Mouse (Mus musculus): ENCODE measurements around the gene Gm1123. TPM values are rescaled to one million over a fixed set of nuclear protein-coding genes. Genes with fewer than 3 reads are reported as not detected.

Gm1123 gene
- not detected in 2 replicates for polyA plus RNA-seq (2012; ENCODE audit: insufficient read depth, insufficient read length, low replicate concordance, missing spikeins)

DNA sequence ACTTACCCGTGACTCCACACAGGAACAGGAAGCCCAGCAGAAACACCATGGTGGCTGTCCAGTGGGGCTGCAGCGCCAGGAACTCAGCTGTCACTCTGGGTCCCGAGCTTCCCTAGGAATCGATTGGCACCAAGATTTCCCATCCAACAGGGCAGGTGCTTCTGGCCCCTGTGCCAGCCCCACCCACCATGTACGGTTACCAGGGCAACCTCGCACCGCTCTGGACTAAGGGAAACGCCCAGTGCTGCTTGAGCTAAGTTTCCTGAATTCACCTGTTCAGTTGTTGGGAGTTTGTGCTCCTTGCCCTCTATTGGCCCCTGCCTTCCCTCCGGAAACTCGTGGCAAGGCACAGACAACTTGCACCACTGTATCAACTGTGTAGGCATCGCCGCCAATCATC is at the start of gene Gm1123:
TSS of gene Gm1123 (minus strand) at position 141 of the 400 bp plus-strand sequence.
- Histone ChIP-seq H3K4me1 (ENCODE audit: control insufficient read depth, insufficient read depth, low read length) (peaks cover 7% of the 10 kb centered on the region; the same call in 1 of the 2 replicates), H3K27ac (ENCODE audit: insufficient read depth, low read depth, low read length) (no peak within 1 kb of the TSS), H3K4me3 (ENCODE audit: insufficient read depth, low read depth, low read length) (no peak within 1 kb of the TSS)
- no peak for TF ChIP-seq POLR2A (IDR thresholded peaks at IDR 0.05; ENCODE audit: insufficient read depth, low read depth, low read length)
- no peak for TF ChIP-seq CTCF (IDR thresholded peaks at IDR 0.05; ENCODE audit: insufficient read depth, low read depth, low read length)
- 87% methylated on average over 12 of the region's 12 CpGs for WGBS

DNA sequence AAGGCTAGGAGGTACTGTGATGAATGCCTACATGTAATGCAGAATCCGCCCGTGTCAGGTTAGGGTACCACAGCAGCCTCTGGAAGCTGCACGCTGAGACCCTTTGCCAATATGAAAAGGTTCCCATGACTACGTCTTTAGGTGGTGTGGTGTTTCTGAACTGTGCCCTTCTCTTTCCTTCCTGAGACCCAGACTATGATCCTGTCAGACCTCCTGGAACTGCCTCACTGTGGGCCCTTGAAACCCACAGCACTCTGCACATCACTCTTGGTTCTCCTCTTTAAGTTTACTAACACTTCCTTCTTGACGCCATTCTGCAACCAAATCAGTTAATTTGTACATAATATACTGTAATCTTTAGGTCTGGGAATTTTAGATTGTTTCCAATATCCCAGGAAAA is 46.2 kb upstream of the Gm1123 start:
- no peak overlapping the region for H3K27ac ChIP-seq (ENCODE audit: insufficient read depth, low read depth, low read length)
- H3K4me3 ChIP-seq (ENCODE audit: insufficient read depth, low read depth, low read length): no peak overlapping the region
- no peaks in the 10 kb centered on the region for H3K4me1 ChIP-seq (ENCODE audit: control insufficient read depth, insufficient read depth, low read length)
- WGBS: 94% methylated on average over 5 of the region's 5 CpGs
- TF ChIP-seq POLR2A (IDR thresholded peaks at IDR 0.05; ENCODE audit: insufficient read depth, low read depth, low read length): no peak
- TF ChIP-seq CTCF (IDR thresholded peaks at IDR 0.05; ENCODE audit: insufficient read depth, low read depth, low read length): no peak

DNA sequence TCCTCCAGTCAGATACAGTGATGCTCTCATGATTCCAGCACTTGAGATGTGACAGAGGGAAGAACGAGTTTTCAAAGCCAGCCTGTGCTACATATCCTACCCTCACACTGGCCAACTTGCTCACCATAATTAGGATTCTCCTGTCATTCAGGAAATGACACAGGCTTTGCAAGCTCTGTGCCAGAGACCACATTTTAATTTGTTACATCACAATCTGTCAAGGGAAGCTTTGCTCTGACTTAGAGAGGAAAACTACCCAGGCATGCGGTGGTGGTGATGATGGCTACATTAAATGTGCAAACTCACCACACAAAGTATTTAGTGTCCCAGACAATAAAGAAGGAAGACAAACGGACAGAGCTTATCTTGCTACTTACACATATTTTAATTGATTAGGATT is 45.8 kb upstream of the Gm1123 start:
- H3K27ac ChIP-seq (ENCODE audit: insufficient read depth, low read depth, low read length): no peak overlapping the region
- TF ChIP-seq CTCF (IDR thresholded peaks at IDR 0.05; ENCODE audit: insufficient read depth, low read depth, low read length): no peak
- TF ChIP-seq POLR2A (IDR thresholded peaks at IDR 0.05; ENCODE audit: insufficient read depth, low read depth, low read length): no peak
- no peak overlapping the region for H3K4me3 ChIP-seq (ENCODE audit: insufficient read depth, low read depth, low read length)
- no peaks in the 10 kb centered on the region for H3K4me1 ChIP-seq (ENCODE audit: control insufficient read depth, insufficient read depth, low read length)
- 89% methylated on average over 3 of the region's 3 CpGs for WGBS

DNA sequence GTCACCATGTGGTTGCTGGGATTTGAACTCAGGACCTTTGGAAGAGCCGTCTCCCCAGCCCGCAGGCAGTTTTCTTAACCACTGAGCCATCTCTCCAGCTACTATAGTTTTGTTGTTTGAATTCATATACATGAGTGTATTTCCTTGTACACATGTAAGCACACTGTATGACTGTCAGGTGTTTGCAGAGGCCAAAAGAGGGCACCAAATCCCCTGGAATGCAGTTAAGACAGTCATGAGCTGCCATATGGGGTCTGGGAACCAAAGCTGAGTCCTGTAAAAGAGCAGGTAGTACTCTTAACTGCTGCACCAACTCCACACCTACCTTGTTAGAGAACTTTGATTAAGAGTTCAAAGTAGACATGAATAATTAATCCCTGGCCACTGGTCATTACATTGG is 45.1 kb upstream of the Gm1123 start:
- Histone ChIP-seq H3K4me3 (ENCODE audit: insufficient read depth, low read depth, low read length) (no peak overlapping the region), H3K4me1 (ENCODE audit: control insufficient read depth, insufficient read depth, low read length) (no peaks in the 10 kb centered on the region), H3K27ac (ENCODE audit: insufficient read depth, low read depth, low read length) (no peak overlapping the region)
- WGBS: 100% methylated on average over 2 of the region's 2 CpGs
- TF ChIP-seq POLR2A (IDR thresholded peaks at IDR 0.05; ENCODE audit: insufficient read depth, low read depth, low read length) (no peak), CTCF (IDR thresholded peaks at IDR 0.05; ENCODE audit: insufficient read depth, low read depth, low read length) (no peak)

DNA sequence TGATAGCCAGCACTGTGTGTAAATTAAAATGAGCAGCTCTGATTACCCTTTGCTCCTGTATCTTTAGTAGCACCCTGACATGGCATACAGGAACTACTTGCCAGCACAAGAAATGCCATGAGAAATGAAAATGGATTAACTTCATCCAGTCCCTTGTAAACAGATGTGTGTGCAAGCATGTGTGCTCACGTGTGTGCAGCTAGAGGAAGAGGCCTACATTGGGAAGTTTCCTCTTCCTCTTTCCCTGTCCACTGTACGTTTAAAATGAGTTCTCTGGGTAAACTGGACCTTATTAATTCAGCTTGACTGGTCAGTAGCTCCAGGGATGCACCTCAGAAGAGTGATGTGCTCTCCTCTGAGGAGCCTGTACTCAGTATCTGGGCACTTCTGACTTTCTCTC is 38.9 kb upstream of the Gm1123 start:
- no peak overlapping the region for H3K4me3 ChIP-seq (ENCODE audit: insufficient read depth, low read depth, low read length)

DNA sequence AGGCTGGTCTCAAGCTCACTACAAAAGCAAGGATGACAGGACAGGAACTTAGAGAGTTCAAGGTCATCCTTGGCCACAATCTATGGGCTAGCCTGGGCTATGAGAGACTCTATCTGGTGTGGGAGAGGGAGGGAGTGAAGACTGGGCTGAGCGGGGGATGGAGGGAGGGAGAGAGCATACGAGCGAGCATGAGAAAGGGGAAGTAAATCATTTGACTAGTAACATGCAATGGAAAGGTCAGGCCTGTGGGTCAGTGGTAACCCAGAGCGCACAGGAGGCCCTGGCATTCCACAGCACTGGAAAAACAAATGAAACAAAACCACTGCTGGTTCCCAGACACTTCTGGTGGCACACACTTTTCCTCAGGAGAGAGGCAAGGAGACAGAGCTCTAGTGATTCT is 37.0 kb upstream of the Gm1123 start:
- Histone ChIP-seq H3K27ac (ENCODE audit: insufficient read depth, low read depth, low read length) (no peak overlapping the region), H3K4me1 (ENCODE audit: control insufficient read depth, insufficient read depth, low read length) (no peaks in the 10 kb centered on the region), H3K4me3 (ENCODE audit: insufficient read depth, low read depth, low read length) (no peak overlapping the region)
- no peak for TF ChIP-seq CTCF (IDR thresholded peaks at IDR 0.05; ENCODE audit: insufficient read depth, low read depth, low read length)
- no peak for TF ChIP-seq POLR2A (IDR thresholded peaks at IDR 0.05; ENCODE audit: insufficient read depth, low read depth, low read length)
- 96% methylated on average over 4 of the region's 4 CpGs for WGBS

More for the DNA sequence above, 38.9 kb upstream of the Gm1123 start:
- 72% methylated on average over 2 of the region's 2 CpGs for WGBS
- Histone ChIP-seq H3K27ac (ENCODE audit: insufficient read depth, low read depth, low read length) (no peak overlapping the region), H3K4me1 (ENCODE audit: control insufficient read depth, insufficient read depth, low read length) (no peaks in the 10 kb centered on the region)
- no peak for TF ChIP-seq POLR2A (IDR thresholded peaks at IDR 0.05; ENCODE audit: insufficient read depth, low read depth, low read length)

DNA sequence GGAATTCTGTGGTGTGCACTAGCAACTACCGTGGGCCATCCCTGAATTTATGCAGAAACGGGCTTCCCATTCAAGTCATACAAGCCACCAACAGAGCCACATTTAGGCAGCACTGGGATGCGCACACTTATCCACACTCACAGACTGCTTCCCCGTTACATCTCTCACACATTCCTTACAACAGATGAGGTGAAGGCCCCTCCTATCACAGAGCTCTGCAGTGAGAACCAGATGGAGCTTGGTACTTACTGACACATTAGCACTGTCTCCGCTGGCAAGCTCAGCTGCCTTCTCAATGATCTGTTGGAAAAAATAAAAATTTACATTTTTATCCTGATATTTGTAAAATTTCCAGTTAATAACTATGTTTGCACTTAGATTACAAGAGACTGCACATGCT is 29.8 kb upstream of the Gm1123 start:
- Histone ChIP-seq H3K4me3 (ENCODE audit: insufficient read depth, low read depth, low read length) (no peak overlapping the region), H3K4me1 (ENCODE audit: control insufficient read depth, insufficient read depth, low read length) (no peaks in the 10 kb centered on the region), H3K27ac (ENCODE audit: insufficient read depth, low read depth, low read length) (no peak overlapping the region)
- TF ChIP-seq POLR2A (IDR thresholded peaks at IDR 0.05; ENCODE audit: insufficient read depth, low read depth, low read length): no peak
- TF ChIP-seq CTCF (IDR thresholded peaks at IDR 0.05; ENCODE audit: insufficient read depth, low read depth, low read length): no peak
- WGBS: 71% methylated on average over 5 of the region's 5 CpGs

DNA sequence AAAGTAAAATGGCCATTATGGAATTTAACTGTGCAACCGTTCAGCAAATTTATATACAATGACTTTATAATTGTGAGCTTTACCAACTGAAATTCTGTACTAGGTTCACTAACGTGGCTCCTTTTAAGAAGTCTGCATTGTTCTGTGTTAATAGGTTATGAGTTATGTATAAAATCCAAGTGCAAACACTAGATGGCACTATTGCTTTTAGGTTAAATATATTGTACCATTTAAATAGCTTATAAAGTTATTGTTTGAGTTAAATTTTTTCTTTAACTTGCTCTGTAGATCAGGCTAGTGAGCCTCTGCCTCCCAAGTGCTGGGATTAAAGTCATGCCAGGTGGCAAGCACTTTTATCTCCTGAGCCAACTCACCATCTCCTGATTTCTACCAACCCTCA is 28.7 kb upstream of the Gm1123 start:
- WGBS: 32% methylated on average over 2 of the region's 2 CpGs
- TF ChIP-seq POLR2A (IDR thresholded peaks at IDR 0.05; ENCODE audit: insufficient read depth, low read depth, low read length): no peak
- Histone ChIP-seq H3K4me3 (ENCODE audit: insufficient read depth, low read depth, low read length) (no peak overlapping the region), H3K27ac (ENCODE audit: insufficient read depth, low read depth, low read length) (no peak overlapping the region), H3K4me1 (ENCODE audit: control insufficient read depth, insufficient read depth, low read length) (no peaks in the 10 kb centered on the region)

DNA sequence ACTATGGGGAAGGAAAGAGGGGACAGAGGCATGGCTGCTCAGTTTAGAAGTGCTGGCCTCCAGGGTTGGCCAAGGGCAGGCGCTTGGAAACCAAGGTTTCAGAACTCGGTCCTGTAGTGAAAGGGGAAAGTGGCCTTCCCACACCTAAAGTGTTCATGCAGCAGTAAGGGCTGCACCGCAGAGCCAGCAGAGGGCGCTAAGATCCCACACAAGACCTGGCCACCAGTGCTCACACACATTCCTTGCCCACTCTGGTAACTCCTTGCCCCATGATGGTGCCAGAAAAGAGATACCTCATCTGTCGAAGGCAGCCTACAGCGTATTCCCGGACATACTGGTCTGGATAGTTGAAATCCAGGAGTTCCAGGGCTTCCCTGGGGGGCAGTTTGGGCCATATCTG is 27.0 kb upstream of the Gm1123 start:
- whole genome bisulfite sequencing: 36% methylated on average over 7 of the region's 7 CpGs
- TF ChIP-seq POLR2A (IDR thresholded peaks at IDR 0.05; ENCODE audit: insufficient read depth, low read depth, low read length) (no peak), CTCF (IDR thresholded peaks at IDR 0.05; ENCODE audit: insufficient read depth, low read depth, low read length) (peak; percentile 88)

DNA sequence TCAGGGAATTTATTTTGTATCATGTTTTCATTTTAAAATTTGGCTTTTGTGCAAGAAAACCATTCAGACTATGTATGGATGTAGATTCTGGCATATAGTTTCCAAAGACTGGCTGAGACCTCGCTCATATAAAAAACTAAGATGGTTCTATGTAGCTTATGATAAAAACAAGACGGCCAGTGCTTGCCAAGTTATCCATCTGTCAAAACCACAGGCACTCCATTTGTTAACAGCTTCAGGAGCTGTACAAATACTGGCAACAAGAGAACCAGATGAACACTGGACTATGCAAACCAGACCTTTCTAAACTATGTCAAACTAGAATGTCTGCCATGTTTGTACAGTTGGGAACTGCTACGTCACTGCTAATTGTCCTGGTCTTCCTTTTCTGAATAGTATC is 22.2 kb upstream of the Gm1123 start:
- H3K4me3 ChIP-seq (ENCODE audit: insufficient read depth, low read depth, low read length): no peak overlapping the region
- TF ChIP-seq CTCF (IDR thresholded peaks at IDR 0.05; ENCODE audit: insufficient read depth, low read depth, low read length) (no peak), POLR2A (IDR thresholded peaks at IDR 0.05; ENCODE audit: insufficient read depth, low read depth, low read length) (no peak)
- no peaks in the 10 kb centered on the region for H3K4me1 ChIP-seq (ENCODE audit: control insufficient read depth, insufficient read depth, low read length)
- WGBS: 93% methylated on average over 3 of the region's 3 CpGs
- no peak overlapping the region for H3K27ac ChIP-seq (ENCODE audit: insufficient read depth, low read depth, low read length)

More for the DNA sequence above, 27.0 kb upstream of the Gm1123 start:
- Histone ChIP-seq H3K4me1 (ENCODE audit: control insufficient read depth, insufficient read depth, low read length) (no peaks in the 10 kb centered on the region), H3K4me3 (ENCODE audit: insufficient read depth, low read depth, low read length) (no peak overlapping the region), H3K27ac (ENCODE audit: insufficient read depth, low read depth, low read length) (no peak overlapping the region)
